In the genomic region with DNA sequence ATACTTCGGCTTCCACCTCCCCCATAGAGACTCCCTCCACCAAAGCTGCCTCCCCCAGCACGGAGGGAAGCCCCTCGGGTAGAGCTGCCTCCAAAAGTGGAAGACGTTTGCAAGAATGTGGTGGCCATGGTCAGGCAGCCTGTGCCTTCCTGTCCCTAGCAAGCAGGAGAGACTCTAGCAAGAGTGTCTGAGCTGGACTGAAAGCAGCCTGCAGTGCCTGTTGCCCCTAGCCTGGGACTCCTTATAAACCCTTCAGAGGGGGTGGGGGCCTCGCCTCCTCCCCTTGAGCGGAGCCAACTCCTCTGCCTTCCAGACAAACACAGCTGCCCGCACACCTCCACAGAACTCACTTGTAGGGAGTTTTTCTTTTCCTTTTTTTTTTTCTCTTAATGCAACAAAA, we compare ENCODE assay signal across 21 mouse cellular contexts. TPM values are rescaled to one million over a fixed set of nuclear protein-coding genes. Genes with fewer than 3 reads are reported as not detected.
DNase-seq lines count a peak whose midpoint lies in the region; ATAC-seq and TF ChIP-seq lines count a peak whose summit lies in the region.
"Had no signal": no experiment of that assay in that cellular context is flagged by ENCODE, and none has a peak within 500 bp of the region (broad histone marks: within the 10 kb centered on the region; RNA-seq: fewer than 3 reads in every experiment).

A gene (minus strand): TSS at position 198 of the 400 bp plus-strand sequence.

- H3K4me1 ChIP-seq in lung, adult 2 months (ENCODE audit: control insufficient read depth, insufficient read depth, low read length): no peaks in the 10 kb centered on the region
- H3K4me1 ChIP-seq in limb, embryonic 15.5 days: peaks cover 29% of the 10 kb centered on the region
- peaks cover 44% of the 10 kb centered on the region for H3K4me1 ChIP-seq in forebrain, embryonic 10.5 days
- H3K4me1 ChIP-seq: liver, embryonic 15.5 days had no signal

- ATAC-seq in limb, embryonic 15.5 days (ENCODE audit: insufficient number of reproducible peaks, low FRiP score, low TSS enrichment, low read depth): no peak
- ATAC-seq: CD4-positive, CD25-positive, alpha-beta regulatory T cell, adult 4 months; intestine, embryonic 15.5 days; midbrain, embryonic 16.5 days had no signal

- DNase-seq in lung, adult 2 months: no peak
- DNase-seq in lung, postnatal 14 days: no peak
- peak; percentile 57 for DNase-seq in urinary bladder, postnatal 14 days (ENCODE audit: low spot score)
- DNase-seq in urinary bladder, postnatal 10 days (ENCODE audit: low spot score): no peak
- no peak for DNase-seq in right cerebral cortex, postnatal 25 days
- DNase-seq in forebrain, embryonic 10.5 days (ENCODE audit: extremely low spot score, low spot score): no peak
- DNase-seq: cerebellum, adult 9-11 months; embryo, embryonic 11 days; heart, adult 2 months; left cerebral cortex, postnatal 4 days; thymus, postnatal 4 days had no signal

- 0 out of 2 replicates have a peak within 1 kb of the TSS, but pooled peaks have one; percentile 33 for H3K27ac ChIP-seq in limb, embryonic 15.5 days
- H3K27ac ChIP-seq in forebrain, embryonic 10.5 days: no peak within 1 kb of the TSS
- H3K27ac ChIP-seq: heart, adult 2 months; hindbrain, embryonic 14.5 days; intestine, embryonic 15.5 days; kidney, postnatal 0 days; layer of hippocampus, adult 2 months; liver, embryonic 15.5 days had no signal

- no peaks in the 10 kb centered on the region for H3K36me3 ChIP-seq in limb, embryonic 15.5 days
- no peaks in the 10 kb centered on the region for H3K36me3 ChIP-seq in forebrain, embryonic 10.5 days (replicated peaks)
- H3K36me3 ChIP-seq: G1E; intestine, embryonic 15.5 days; liver, embryonic 15.5 days had no signal

- H3K27me3 ChIP-seq in limb, embryonic 15.5 days: 0 out of 2 replicates have a peak, but pooled peaks cover 2% of the 10 kb centered on the region
- H3K27me3 ChIP-seq in forebrain, embryonic 10.5 days (ENCODE audit: poor library complexity, severe bottlenecking): no peaks in the 10 kb centered on the region; the same call in 1 of the 2 replicates
- H3K27me3 ChIP-seq: intestine, embryonic 15.5 days; liver, embryonic 15.5 days had no signal

- no peak for TF ChIP-seq POLR2A in lung, adult 2 months (IDR thresholded peaks at IDR 0.05; ENCODE audit: borderline replicate concordance, extremely low read depth, low read depth, low read length)

- no peak within 1 kb of the TSS for H3K4me3 ChIP-seq in lung, adult 2 months (replicated peaks; ENCODE audit: extremely low read depth, low read depth, low read length)
- H3K4me3 ChIP-seq in limb, embryonic 15.5 days: peak within 1 kb of the TSS; percentile 21
- no peak within 1 kb of the TSS for H3K4me3 ChIP-seq in forebrain, embryonic 10.5 days
- H3K4me3 ChIP-seq: heart, adult 2 months; intestine, embryonic 15.5 days; layer of hippocampus, adult 2 months; liver, embryonic 15.5 days had no signal

- TF ChIP-seq CTCF in lung, adult 2 months (IDR thresholded peaks at IDR 0.05; ENCODE audit: insufficient read depth, low read length): no peak

- H3K9ac ChIP-seq in limb, embryonic 15.5 days: no peak within 1 kb of the TSS
- H3K9ac ChIP-seq: hindbrain, embryonic 14.5 days; intestine, embryonic 15.5 days; liver, embryonic 15.5 days had no signal

- WGBS in lung, adult 2 months: 53% methylated on average over 7 of the region's 7 CpGs
- WGBS in limb, embryonic 15.5 days: 48% methylated on average over 7 of the region's 7 CpGs
- 68% methylated on average over 7 of the region's 7 CpGs for WGBS in forebrain, embryonic 10.5 days

- no peaks in the 10 kb centered on the region for H3K9me3 ChIP-seq in limb, embryonic 15.5 days
- H3K9me3 ChIP-seq in forebrain, embryonic 10.5 days: no peaks in the 10 kb centered on the region
- H3K9me3 ChIP-seq: intestine, embryonic 15.5 days; liver, embryonic 15.5 days had no signal

- H3K4me2 ChIP-seq in limb, embryonic 15.5 days: peak within 1 kb of the TSS; percentile 24; the same call in 1 of the 2 replicates
- H3K4me2 ChIP-seq: hindbrain, embryonic 14.5 days; intestine, embryonic 15.5 days; liver, embryonic 15.5 days had no signal

RNA-seq across cellular contexts. Expression of the gene that starts here (rescaled TPM):
- polyA plus RNA-seq in lung, adult 2 months (2012; rRNA removed): 2.1 and 62.5 TPM in 2 replicates
- polyA plus RNA-seq in limb, embryonic 15.5 days (2015; fragmentation: Nextera tagmentation; extraction: Ambion mirVana): 1,213 and 1,252 TPM in 2 replicates
- 0.55 and 0.77 TPM in 2 replicates for polyA plus RNA-seq in forebrain, embryonic 10.5 days (2016; fragmentation: Nextera tagmentation; extraction: Ambion mirVana)
- polyA plus RNA-seq: CD4-positive, CD25-positive, alpha-beta regulatory T cell, adult 4 months; G1E; spleen, adult 2 months had no signal
